Mouse (Mus musculus) gastrocnemius, postnatal 25 days (tissue): ENCODE results near the gene C3ar1. TPM values are rescaled to one million over a fixed set of nuclear protein-coding genes. Genes with fewer than 3 reads are reported as not detected.

ENCODE experiments used
- DNase-seq: peaks from one replicate; pipeline ENCODE4 v3.0.0; 2022
- total RNA-seq, 2 experiments: library from RNA; stranded (reverse); gene quantifications; 1 replicate in 1 of 2; 2 replicates in 1 of 2; pipeline ENCODE4 v1.2.3; 2021

The C3ar1 gene
- total RNA-seq, 2 experiments from 2014 or later = 0.82 to 0.91 TPM

GRCm38 (mm10) chr6:122825923-122826742 lies 29.8 kb downstream of the C3ar1 start:
- peak; percentile 65 for DNase-seq

GRCm38 (mm10) chr6:122825166-122825565 lies 30.8 kb downstream of the C3ar1 start:
- DNase-seq = no peak

- DNase-seq = peak; percentile 67
Measured at GRCm38 (mm10) chr6:122824086-122824485, 31.9 kb downstream of the C3ar1 start.

- DNase-seq = no peak
Measured at GRCm38 (mm10) chr6:122821822-122822221, 34.1 kb downstream of the C3ar1 start.

- DNase-seq = no peak
Measured at GRCm38 (mm10) chr6:122820799-122821650, 34.9 kb downstream of the C3ar1 start.

- DNase-seq = peak; percentile 17
Measured at GRCm38 (mm10) chr6:122820071-122820798, 35.7 kb downstream of the C3ar1 start.

- DNase-seq = peak; percentile 81
Measured at GRCm38 (mm10) chr6:122819306-122820070, 36.5 kb downstream of the C3ar1 start, which contains the start of gene Foxj2. TSS of gene Foxj2 (plus strand) at chr6:122819914.

- DNase-seq = no peak
Measured at GRCm38 (mm10) chr6:122813640-122814039, 42.3 kb downstream of the C3ar1 start.

- DNase-seq = no peak
Measured at GRCm38 (mm10) chr6:122812716-122813115, 43.2 kb downstream of the C3ar1 start.

GRCm38 (mm10) chr6:122811771-122812600 lies 44.0 kb downstream of the C3ar1 start:
- DNase-seq = peak; percentile 26

GRCm38 (mm10) chr6:122811280-122811652 lies 44.7 kb downstream of the C3ar1 start:
- peak; percentile 95 for DNase-seq

- DNase-seq = peak; percentile 99
Measured at GRCm38 (mm10) chr6:122810615-122811279, 45.2 kb downstream of the C3ar1 start.

GRCm38 (mm10) chr6:122810022-122810614 lies 45.8 kb downstream of the C3ar1 start:
- DNase-seq = no peak

GRCm38 (mm10) chr6:122804418-122804817 lies 51.5 kb downstream of the C3ar1 start:
- peak; percentile 43 for DNase-seq

GRCm38 (mm10) chr6:122801801-122802514 lies 54.0 kb downstream of the C3ar1 start:
- DNase-seq = peak; percentile 13

GRCm38 (mm10) chr6:122801301-122801800 lies 54.6 kb downstream of the C3ar1 start, which contains the start of gene Slc2a3:
TSS of gene Slc2a3 (minus strand) at chr6:122801640.
- DNase-seq = peak; percentile 52

GRCm38 (mm10) chr6:122800640-122801300 lies 55.2 kb downstream of the C3ar1 start:
- no peak for DNase-seq
